Mouse (Mus musculus) ES-E14 (cell line): ENCODE measurements at regions not wholly inside any gene's neighbourhood (a gene's known extent, or its start where the extent isn't known, plus 50 kb on each side); places are given as distances from the start of the nearest gene placed in this dataset.

Source experiments
- HCFC1 ChIP-seq: IDR thresholded peaks from 2 replicates; pipeline ENCODE4 v1.6.1; 2012; ENCODE audit warnings: low read length, inconsistent platforms, borderline replicate concordance; ENCODE audit not compliant: insufficient read depth
- ZNF384 ChIP-seq: IDR thresholded peaks from 2 replicates; pipeline ENCODE4 v1.6.1; 2012; ENCODE audit warnings: low read depth, low read length, inconsistent platforms

- TF ChIP-seq HCFC1 (no peak), ZNF384 (no peak)
Measured at GRCm38 (mm10) chr10:17077580-17077979, 645.4 kb upstream of the Cited2 start.
